ENCODE assay signal across 8 mouse cellular contexts in genomic region chr13:23763242-23763585, GRCm38 (mm10). TPM values are rescaled to one million over a fixed set of nuclear protein-coding genes. Genes with fewer than 3 reads are reported as not detected.
DNase-seq lines count a peak whose midpoint lies in the region; ATAC-seq lines count a peak whose summit lies in the region.
"Had no signal": no experiment of that assay in that cellular context is flagged by ENCODE, and none has a peak within 500 bp of the region (broad histone marks: within the 10 kb centered on the region; RNA-seq: fewer than 3 reads in every experiment).

No protein-coding gene starts in this region.

- intact Hi-C loops in left cerebral cortex, postnatal 14 days (cut with DNase I) = no loop called here

- H3K27me3 ChIP-seq in megakaryocyte, embryonic 14.5 days (replicated peaks) = no peaks in the 10 kb centered on the region
- H3K27me3 ChIP-seq in forebrain, embryonic 13.5 days = no peaks in the 10 kb centered on the region
- no peaks in the 10 kb centered on the region for H3K27me3 ChIP-seq in limb, embryonic 15.5 days
- H3K27me3 ChIP-seq in stomach, embryonic 16.5 days (ENCODE audit: control insufficient read depth, insufficient read depth, low read length) = no peaks in the 10 kb centered on the region

- no peak for ATAC-seq in megakaryocyte, adult 5-6 weeks (ENCODE audit: poor library complexity, severe bottlenecking)
- ATAC-seq in forebrain, embryonic 13.5 days = no peak
- no peak for ATAC-seq in limb, embryonic 15.5 days (ENCODE audit: insufficient number of reproducible peaks, low FRiP score, low TSS enrichment, low read depth)
- ATAC-seq in stomach, embryonic 16.5 days (ENCODE audit: insufficient read depth, low FRiP score) = no peak

- H3K4me2 ChIP-seq in forebrain, embryonic 13.5 days = peak overlapping the region; percentile 78
- H3K4me2 ChIP-seq in limb, embryonic 15.5 days = peak overlapping the region; percentile 84
- H3K4me2 ChIP-seq in stomach, embryonic 16.5 days (ENCODE audit: low read depth, low read length) = peak overlapping the region; percentile 75

- no peaks in the 10 kb centered on the region for H3K36me3 ChIP-seq in megakaryocyte, embryonic 14.5 days (replicated peaks; ENCODE audit: low read length)
- no peaks in the 10 kb centered on the region for H3K36me3 ChIP-seq in forebrain, embryonic 13.5 days (ENCODE audit: poor library complexity, severe bottlenecking)
- H3K36me3 ChIP-seq in limb, embryonic 15.5 days = no peaks in the 10 kb centered on the region
- no peaks in the 10 kb centered on the region for H3K36me3 ChIP-seq in stomach, embryonic 16.5 days (ENCODE audit: control insufficient read depth, insufficient read depth, low read length)

- under 1% methylated on average over 10 of the region's 10 CpGs for WGBS in forebrain, embryonic 13.5 days
- WGBS in limb, embryonic 15.5 days = under 1% methylated on average over 10 of the region's 10 CpGs
- WGBS in stomach, embryonic 16.5 days = under 1% methylated on average over 10 of the region's 10 CpGs

- peak overlapping the region; percentile 89 for H3K4me3 ChIP-seq in megakaryocyte, embryonic 14.5 days (replicated peaks)
- peak overlapping the region; percentile 53 for H3K4me3 ChIP-seq in forebrain, embryonic 13.5 days
- H3K4me3 ChIP-seq in limb, embryonic 15.5 days = peak overlapping the region; percentile 58
- peak overlapping the region; percentile 59 for H3K4me3 ChIP-seq in stomach, embryonic 16.5 days (replicated peaks; ENCODE audit: low read length)

- H3K9me3 ChIP-seq in megakaryocyte, embryonic 14.5 days = no peaks in the 10 kb centered on the region
- H3K9me3 ChIP-seq in forebrain, embryonic 13.5 days (replicated peaks) = no peaks in the 10 kb centered on the region
- H3K9me3 ChIP-seq in limb, embryonic 15.5 days = no peaks in the 10 kb centered on the region
- no peaks in the 10 kb centered on the region for H3K9me3 ChIP-seq in stomach, embryonic 16.5 days (replicated peaks; ENCODE audit: control insufficient read depth, low read length)

- peaks cover 63% of the 10 kb centered on the region for H3K4me1 ChIP-seq in megakaryocyte, embryonic 14.5 days
- peaks cover 30% of the 10 kb centered on the region for H3K4me1 ChIP-seq in forebrain, embryonic 13.5 days
- peaks cover 26% of the 10 kb centered on the region for H3K4me1 ChIP-seq in limb, embryonic 15.5 days
- peaks cover 13% of the 10 kb centered on the region for H3K4me1 ChIP-seq in stomach, embryonic 16.5 days (ENCODE audit: control insufficient read depth, insufficient read depth, low read length)

- peak overlapping the region; percentile 85 for H3K27ac ChIP-seq in forebrain, embryonic 13.5 days
- H3K27ac ChIP-seq in limb, embryonic 15.5 days = peak overlapping the region; percentile 96
- peak overlapping the region; percentile 98 for H3K27ac ChIP-seq in stomach, embryonic 16.5 days (ENCODE audit: low read length)

- DNase-seq in adrenal gland, adult (ENCODE audit: inconsistent age in 2 of 2, low spot score in 1 of 2) = no peak
- no peak for DNase-seq in left cerebral cortex, postnatal 14 days (ENCODE audit: low spot score in 2 of 2)

- H3K9ac ChIP-seq in forebrain, embryonic 13.5 days = peak overlapping the region; percentile 80; the same call in 1 of the 2 replicates
- H3K9ac ChIP-seq in limb, embryonic 15.5 days = peak overlapping the region; percentile 68; the same call in 1 of the 2 replicates
- H3K9ac ChIP-seq in stomach, embryonic 16.5 days (ENCODE audit: low read length) = peak overlapping the region; percentile 80

RNA-seq across cellular contexts. Expression of gene Hist1h1a, which starts 0.3 kb away (rescaled TPM):
- 3.3 and 3.5 TPM in 2 replicates for polyA plus RNA-seq in megakaryocyte, embryonic 14.5 days (2012; ENCODE audit: insufficient read depth, low replicate concordance)
- total RNA-seq in megakaryocyte, adult 5-6 weeks (2015) = 117 and 119 TPM in 2 replicates
- 1,654 and 1,862 TPM in 2 replicates for total RNA-seq in megakaryocyte, adult 5-6 weeks (2017)
- polyA plus RNA-seq in forebrain, embryonic 13.5 days (2015; fragmentation: Nextera tagmentation; extraction: Ambion mirVana) = 4.6 and 6.0 TPM in 2 replicates
- 0.74 and 2.1 TPM in 2 replicates for polyA plus RNA-seq in limb, embryonic 15.5 days (2015; fragmentation: Nextera tagmentation; extraction: Ambion mirVana)
- polyA plus RNA-seq in stomach, embryonic 16.5 days (2015; fragmentation: Nextera tagmentation; extraction: Ambion mirVana) = 1.3 TPM in 2 replicates
- 10 to 100 TPM; 20.4 to 29.2 TPM for total RNA-seq in left cerebral cortex, postnatal 14 days (2021)

RNA-seq across cellular contexts. Expression of gene Hist1h3a, which starts 1.0 kb away (rescaled TPM):
- 6.6 and 7.4 TPM in 2 replicates for polyA plus RNA-seq in megakaryocyte, embryonic 14.5 days (2012; ENCODE audit: insufficient read depth, low replicate concordance)
- 53.9 and 67.3 TPM in 2 replicates for total RNA-seq in megakaryocyte, adult 5-6 weeks (2015)
- 527 and 571 TPM in 2 replicates for total RNA-seq in megakaryocyte, adult 5-6 weeks (2017)
- 6.3 and 7.2 TPM in 2 replicates for polyA plus RNA-seq in forebrain, embryonic 13.5 days (2015; fragmentation: Nextera tagmentation; extraction: Ambion mirVana)
- polyA plus RNA-seq in limb, embryonic 15.5 days (2015; fragmentation: Nextera tagmentation; extraction: Ambion mirVana) = 3.1 and 7.2 TPM in 2 replicates
- 2.0 and 3.5 TPM in 2 replicates for polyA plus RNA-seq in stomach, embryonic 16.5 days (2015; fragmentation: Nextera tagmentation; extraction: Ambion mirVana)
- total RNA-seq in left cerebral cortex, postnatal 14 days (2021) = 10 to 100 TPM; 33.2 to 47.2 TPM

RNA-seq across cellular contexts. Expression of gene Hist1h4a, which starts 2.2 kb away (rescaled TPM):
- 30.3 and 45.4 TPM in 2 replicates for polyA plus RNA-seq in megakaryocyte, embryonic 14.5 days (2012; ENCODE audit: insufficient read depth, low replicate concordance)
- total RNA-seq in megakaryocyte, adult 5-6 weeks (2015) = 58.1 TPM in 2 replicates
- total RNA-seq in megakaryocyte, adult 5-6 weeks (2017) = 540 and 548 TPM in 2 replicates
- polyA plus RNA-seq in forebrain, embryonic 13.5 days (2015; fragmentation: Nextera tagmentation; extraction: Ambion mirVana) = 0.64 and 1.1 TPM in 2 replicates
- polyA plus RNA-seq in limb, embryonic 15.5 days (2015; fragmentation: Nextera tagmentation; extraction: Ambion mirVana) = 0.33 and 0.60 TPM in 2 replicates
- polyA plus RNA-seq in stomach, embryonic 16.5 days (2015; fragmentation: Nextera tagmentation; extraction: Ambion mirVana) = 0.28 and 1.5 TPM in 2 replicates
- total RNA-seq in left cerebral cortex, postnatal 14 days (2021) = 10 to 100 TPM; 68.8 to 69.0 TPM

RNA-seq across cellular contexts. Expression of gene Hist1h4b, which starts 6.4 kb away (rescaled TPM):
- polyA plus RNA-seq in megakaryocyte, embryonic 14.5 days (2012; ENCODE audit: insufficient read depth, low replicate concordance) = 17.4 and 40.7 TPM in 2 replicates
- 64.8 and 95.3 TPM in 2 replicates for total RNA-seq in megakaryocyte, adult 5-6 weeks (2015)
- total RNA-seq in megakaryocyte, adult 5-6 weeks (2017) = 562 and 732 TPM in 2 replicates
- 5.7 and 6.1 TPM in 2 replicates for polyA plus RNA-seq in forebrain, embryonic 13.5 days (2015; fragmentation: Nextera tagmentation; extraction: Ambion mirVana)
- 4.1 and 4.5 TPM in 2 replicates for polyA plus RNA-seq in limb, embryonic 15.5 days (2015; fragmentation: Nextera tagmentation; extraction: Ambion mirVana)
- 1.2 and 3.7 TPM in 2 replicates for polyA plus RNA-seq in stomach, embryonic 16.5 days (2015; fragmentation: Nextera tagmentation; extraction: Ambion mirVana)
- 10 to 100 TPM; 73.2 to 80.8 TPM for total RNA-seq in left cerebral cortex, postnatal 14 days (2021)

RNA-seq across cellular contexts. Expression of gene Trim38, which starts 6.5 kb away (rescaled TPM):
- polyA plus RNA-seq in megakaryocyte, embryonic 14.5 days (2012; ENCODE audit: insufficient read depth, low replicate concordance) = not detected in 2 replicates
- total RNA-seq in megakaryocyte, adult 5-6 weeks (2015) = not detected in 2 replicates
- total RNA-seq in megakaryocyte, adult 5-6 weeks (2017) = not detected in 2 replicates
- 0.08 TPM in 1 of 2 replicates, not detected in the other for polyA plus RNA-seq in forebrain, embryonic 13.5 days (2015; fragmentation: Nextera tagmentation; extraction: Ambion mirVana)
- not detected in 2 replicates for polyA plus RNA-seq in limb, embryonic 15.5 days (2015; fragmentation: Nextera tagmentation; extraction: Ambion mirVana)
- polyA plus RNA-seq in stomach, embryonic 16.5 days (2015; fragmentation: Nextera tagmentation; extraction: Ambion mirVana) = not detected in 2 replicates
- not detected for total RNA-seq in left cerebral cortex, postnatal 14 days (2021)
- total RNA-seq: layer of hippocampus, postnatal 25 days had no signal

Comparison
In these comparisons a context has a peak if more than half of its experiments do, and no peak if none do; other contexts are left out.
1. RNA of gene Hist1h4a, which starts 2.2 kb away (polyA plus RNA-seq): 30.3 to 45.4 TPM in megakaryocyte, embryonic 14.5 days; 0.64 to 1.1 TPM in forebrain, embryonic 13.5 days, 0.33 to 0.60 TPM in limb, embryonic 15.5 days and 0.28 to 1.5 TPM in stomach, embryonic 16.5 days; every median in the first group is over 10 times any median in the second.
2. Peak in every context shown above with its lines, with median percentiles within 50 percentile points of each other: H3K4me3 ChIP-seq, H3K27ac ChIP-seq, H3K4me2 ChIP-seq and H3K9ac ChIP-seq.